Mouse (Mus musculus): ENCODE data around the gene Pck1. TPM values are rescaled to one million over a fixed set of nuclear protein-coding genes. Genes with fewer than 3 reads are reported as not detected.
"Not testable (repeated sequence)": the region's sequence is repeated elsewhere in the genome, so short reads cannot be mapped to it uniquely, and the experiment has no call there.

The Pck1 gene
- polyA plus RNA-seq, 1 experiment, result 16.4 TPM

DNA sequence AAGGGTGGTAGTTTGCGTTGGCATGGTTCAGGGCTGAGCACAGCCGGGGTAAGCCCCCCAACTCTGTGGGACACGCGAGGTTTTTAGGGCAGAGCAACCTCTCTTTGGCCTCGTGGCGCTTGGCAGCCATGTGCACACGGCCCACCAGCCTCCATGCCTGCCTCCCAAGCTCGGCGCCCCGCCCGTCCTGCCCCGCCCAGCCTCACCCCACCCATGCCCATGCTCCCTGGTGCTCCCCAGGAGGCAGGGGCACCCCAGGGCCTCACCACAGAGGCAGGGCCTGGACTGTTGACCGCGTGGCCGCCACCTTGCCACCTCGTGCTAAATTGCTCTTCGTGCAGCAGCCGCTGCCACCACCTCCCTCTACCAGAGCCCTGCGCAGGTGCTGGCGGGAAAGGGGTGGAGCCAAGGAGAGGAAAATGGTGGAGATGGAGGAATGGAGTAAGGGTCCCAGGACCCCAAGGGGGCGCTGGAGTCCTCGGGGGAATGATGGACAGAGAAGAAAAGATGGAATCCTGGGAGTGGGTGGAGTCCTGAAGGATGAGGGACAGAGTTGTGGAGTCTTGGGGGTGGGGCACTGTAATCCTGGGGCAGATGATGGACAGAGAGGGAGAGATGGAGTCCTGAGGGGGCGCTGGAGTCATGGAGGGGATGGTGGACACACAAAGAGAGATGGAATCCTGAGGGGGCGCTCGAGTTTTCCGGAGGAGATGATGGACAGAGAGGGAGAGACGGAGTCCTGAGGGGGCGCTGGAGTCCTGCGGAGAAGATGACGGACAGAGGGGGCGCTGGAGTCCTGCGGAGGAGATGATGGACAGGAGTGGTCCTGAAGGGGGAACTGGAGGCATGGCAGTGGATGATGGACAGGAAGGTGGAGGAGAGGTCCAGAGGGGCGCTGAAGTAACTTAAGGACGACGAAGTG, 33.6 kb upstream of the Pck1 start, which contains the start of gene Ctcfl:
Ctcfl (minus strand) TSS at position 503 of the 922 bp plus-strand sequence.
- 85% methylated on average over 35 of the region's 35 CpGs for WGBS
- peak within 1 kb of the TSS; percentile 41 for H3K27ac ChIP-seq (ENCODE audit: control insufficient read depth, insufficient read depth, low read depth, low read length, poor library complexity)
- peaks cover 2% of the 10 kb centered on the region for H3K4me1 ChIP-seq (ENCODE audit: control insufficient read depth, insufficient read depth, low read length)
- TF ChIP-seq CTCF (IDR thresholded peaks at IDR 0.05; ENCODE audit: control insufficient read depth, insufficient read depth, low read length) (no peak), POLR2A (IDR thresholded peaks at IDR 0.05; ENCODE audit: borderline replicate concordance, control insufficient read depth, low read depth, low read length) (no peak)
- H3K4me3 ChIP-seq (replicated peaks; ENCODE audit: control insufficient read depth, low read depth, low read length), result peak within 1 kb of the TSS; percentile 13

- H3K4me3 ChIP-seq (replicated peaks; ENCODE audit: control insufficient read depth, low read depth, low read length), result peak overlapping the region; percentile 13
Observed at GRCm38 (mm10) chr2:173120117-173120516, 32.7 kb upstream of the Pck1 start.

GRCm38 (mm10) chr2:173124022-173124735, 28.7 kb upstream of the Pck1 start:
- Histone ChIP-seq H3K4me3 (replicated peaks; ENCODE audit: control insufficient read depth, low read depth, low read length) (no peak overlapping the region), H3K4me1 (ENCODE audit: control insufficient read depth, insufficient read depth, low read length) (peaks cover 2% of the 10 kb centered on the region), H3K27ac (ENCODE audit: control insufficient read depth, insufficient read depth, low read depth, low read length, poor library complexity) (no peak overlapping the region)
- WGBS, result 46% methylated on average over 7 of the region's 7 CpGs
- TF ChIP-seq CTCF (IDR thresholded peaks at IDR 0.05; ENCODE audit: control insufficient read depth, insufficient read depth, low read length) (no peak), POLR2A (IDR thresholded peaks at IDR 0.05; ENCODE audit: borderline replicate concordance, control insufficient read depth, low read depth, low read length) (no peak)

More at GRCm38 (mm10) chr2:173120117-173120516, 32.7 kb upstream of the Pck1 start:
- 61% methylated on average over 4 of the region's 4 CpGs for WGBS
- peak overlapping the region; percentile 41 for H3K27ac ChIP-seq (ENCODE audit: control insufficient read depth, insufficient read depth, low read depth, low read length, poor library complexity)
- H3K4me1 ChIP-seq (ENCODE audit: control insufficient read depth, insufficient read depth, low read length), result not testable (repeated sequence)

DNA sequence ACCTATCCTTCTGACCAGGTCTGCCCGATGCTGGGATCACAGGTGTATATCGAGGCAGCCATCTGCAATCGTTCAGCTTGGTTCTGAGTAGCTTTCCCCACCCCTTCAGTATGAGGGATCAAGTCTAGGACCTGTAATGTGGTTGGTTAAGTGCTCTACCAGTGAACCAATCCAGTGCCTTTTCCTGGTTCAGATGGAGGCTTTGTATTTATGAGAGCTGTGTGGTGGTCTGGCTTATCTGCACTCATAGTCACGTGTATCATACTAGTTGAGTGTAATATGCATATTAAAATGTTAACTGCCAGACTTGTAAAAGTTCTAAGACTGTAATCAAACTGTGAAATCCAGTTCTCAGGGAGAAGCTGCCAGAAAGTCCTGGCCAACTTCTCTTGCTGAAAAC, 26.5 kb upstream of the Pck1 start:
- Histone ChIP-seq H3K27ac (ENCODE audit: control insufficient read depth, insufficient read depth, low read depth, low read length, poor library complexity) (no peak overlapping the region), H3K4me3 (replicated peaks; ENCODE audit: control insufficient read depth, low read depth, low read length) (no peak overlapping the region), H3K4me1 (ENCODE audit: control insufficient read depth, insufficient read depth, low read length) (no peaks in the 10 kb centered on the region)
- WGBS, result 74% methylated on average over 4 of the region's 4 CpGs
- no peak for TF ChIP-seq POLR2A (IDR thresholded peaks at IDR 0.05; ENCODE audit: borderline replicate concordance, control insufficient read depth, low read depth, low read length)
- TF ChIP-seq CTCF (IDR thresholded peaks at IDR 0.05; ENCODE audit: control insufficient read depth, insufficient read depth, low read length), result no peak

DNA sequence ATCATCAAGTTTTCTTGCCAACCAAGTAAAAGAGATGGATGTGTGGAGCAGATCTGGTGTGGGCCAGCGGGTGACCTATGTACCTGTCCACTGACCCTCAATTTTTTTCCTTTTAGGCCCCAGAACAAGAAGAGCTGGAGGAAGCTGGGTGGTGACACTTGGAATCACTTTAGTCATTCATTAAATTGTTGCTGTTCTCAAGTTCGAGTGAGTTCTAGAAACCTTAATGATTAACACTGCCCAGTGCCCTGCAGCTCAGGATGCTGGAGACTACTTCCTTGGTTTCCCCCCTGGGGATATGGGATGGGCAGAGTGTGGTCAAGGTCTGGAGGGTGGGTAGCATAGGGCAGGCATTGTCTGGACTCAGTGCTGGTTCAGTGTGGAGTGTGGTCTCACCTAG, 23.7 kb upstream of the Pck1 start:
- Histone ChIP-seq H3K4me3 (replicated peaks; ENCODE audit: control insufficient read depth, low read depth, low read length) (no peak overlapping the region), H3K27ac (ENCODE audit: control insufficient read depth, insufficient read depth, low read depth, low read length, poor library complexity) (no peak overlapping the region), H3K4me1 (ENCODE audit: control insufficient read depth, insufficient read depth, low read length) (no peaks in the 10 kb centered on the region)
- WGBS, result 51% methylated on average over 2 of the region's 2 CpGs
- TF ChIP-seq POLR2A (IDR thresholded peaks at IDR 0.05; ENCODE audit: borderline replicate concordance, control insufficient read depth, low read depth, low read length) (no peak), CTCF (IDR thresholded peaks at IDR 0.05; ENCODE audit: control insufficient read depth, insufficient read depth, low read length) (no peak)

GRCm38 (mm10) chr2:173132262-173132661, 20.6 kb upstream of the Pck1 start:
- 71% methylated on average over 13 of the region's 13 CpGs for WGBS
- Histone ChIP-seq H3K4me1 (ENCODE audit: control insufficient read depth, insufficient read depth, low read length) (no peaks in the 10 kb centered on the region), H3K4me3 (replicated peaks; ENCODE audit: control insufficient read depth, low read depth, low read length) (no peak overlapping the region), H3K27ac (ENCODE audit: control insufficient read depth, insufficient read depth, low read depth, low read length, poor library complexity) (no peak overlapping the region)
- TF ChIP-seq CTCF (IDR thresholded peaks at IDR 0.05; ENCODE audit: control insufficient read depth, insufficient read depth, low read length) (no peak), POLR2A (IDR thresholded peaks at IDR 0.05; ENCODE audit: borderline replicate concordance, control insufficient read depth, low read depth, low read length) (no peak)

GRCm38 (mm10) chr2:173132794-173133300, 20.0 kb upstream of the Pck1 start:
- TF ChIP-seq CTCF (IDR thresholded peaks at IDR 0.05; ENCODE audit: control insufficient read depth, insufficient read depth, low read length) (no peak), POLR2A (IDR thresholded peaks at IDR 0.05; ENCODE audit: borderline replicate concordance, control insufficient read depth, low read depth, low read length) (no peak)
- H3K4me3 ChIP-seq (replicated peaks; ENCODE audit: control insufficient read depth, low read depth, low read length), result no peak overlapping the region
- H3K4me1 ChIP-seq (ENCODE audit: control insufficient read depth, insufficient read depth, low read length), result no peaks in the 10 kb centered on the region
- 65% methylated on average over 8 of the region's 8 CpGs for WGBS
- H3K27ac ChIP-seq (ENCODE audit: control insufficient read depth, insufficient read depth, low read depth, low read length, poor library complexity), result peak overlapping the region; percentile 8; the same call in 1 of the 2 replicates

DNA sequence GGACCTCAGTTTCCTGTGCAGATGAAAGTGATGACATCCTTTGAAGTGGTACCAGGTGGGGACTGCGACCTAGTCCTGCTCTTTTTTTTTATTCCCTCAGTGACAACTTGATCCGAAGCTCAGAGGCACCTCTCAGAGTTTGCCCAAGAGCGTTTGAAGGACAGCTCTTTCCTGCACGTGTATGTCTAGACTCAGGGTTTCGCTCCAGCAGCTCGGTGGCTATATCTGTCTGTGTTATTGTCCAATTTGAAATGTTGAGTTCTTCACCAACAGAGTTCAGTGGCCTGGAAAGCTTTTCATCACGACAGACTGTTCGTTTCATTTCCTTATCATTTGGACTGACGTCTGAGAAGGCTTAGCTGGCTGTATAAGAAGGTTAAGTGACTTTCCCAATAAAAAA, 18.2 kb upstream of the Pck1 start:
- Histone ChIP-seq H3K27ac (ENCODE audit: control insufficient read depth, insufficient read depth, low read depth, low read length, poor library complexity) (no peak overlapping the region), H3K4me1 (ENCODE audit: control insufficient read depth, insufficient read depth, low read length) (no peaks in the 10 kb centered on the region), H3K4me3 (replicated peaks; ENCODE audit: control insufficient read depth, low read depth, low read length) (no peak overlapping the region)
- TF ChIP-seq POLR2A (IDR thresholded peaks at IDR 0.05; ENCODE audit: borderline replicate concordance, control insufficient read depth, low read depth, low read length) (no peak), CTCF (IDR thresholded peaks at IDR 0.05; ENCODE audit: control insufficient read depth, insufficient read depth, low read length) (no peak)
- WGBS, result 69% methylated on average over 9 of the region's 9 CpGs

Measured in bone marrow, adult 2 months (tissue).